Mouse (Mus musculus) kidney, postnatal 10 days (tissue): ENCODE data around the gene Dguok.

ENCODE experiments used
- DNase-seq: peaks from one replicate; pipeline ENCODE4 v3.0.0; 2021; ENCODE audit warnings: mixed read lengths

Gene Dguok

GRCm38 (mm10) chr6:83496753-83497710 is 9.7 kb downstream of the Dguok start:
- DNase-seq: peak; percentile 59

DNA sequence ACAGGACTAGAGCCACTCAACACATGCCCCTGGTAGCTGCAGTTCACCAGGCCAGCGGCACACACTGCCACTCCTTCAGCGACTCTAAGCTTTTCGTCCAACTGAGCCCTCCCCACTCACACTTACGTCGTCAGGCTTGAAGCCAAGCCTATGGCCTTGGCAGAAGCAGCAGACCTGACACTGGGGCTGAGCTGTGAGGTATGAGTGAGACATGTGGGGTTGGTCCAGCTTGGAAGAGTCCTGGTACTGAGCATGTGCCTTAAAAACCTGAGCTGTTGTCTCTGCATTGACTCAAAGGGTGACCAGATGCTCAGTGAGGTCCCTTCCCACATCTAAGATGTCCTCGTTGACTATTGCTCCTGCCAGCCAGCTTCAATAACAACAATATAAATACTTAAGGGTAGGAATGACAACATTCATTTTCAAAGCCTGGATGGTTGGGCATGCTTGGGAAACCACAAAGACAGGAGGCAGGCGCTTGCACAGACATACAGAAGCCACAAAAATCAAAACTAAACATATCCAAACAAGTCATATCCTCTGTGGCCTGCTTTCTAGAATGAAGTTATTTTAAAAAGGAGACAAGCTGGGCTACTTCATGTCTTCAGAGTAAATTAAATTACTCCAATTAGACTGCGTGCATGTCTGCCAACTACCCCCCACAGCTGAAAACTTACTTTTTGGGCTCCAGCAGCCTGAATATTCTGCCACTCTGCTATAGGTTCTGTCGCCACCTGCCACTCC is 10.6 kb downstream of the Dguok start:
- DNase-seq: no peak

DNA sequence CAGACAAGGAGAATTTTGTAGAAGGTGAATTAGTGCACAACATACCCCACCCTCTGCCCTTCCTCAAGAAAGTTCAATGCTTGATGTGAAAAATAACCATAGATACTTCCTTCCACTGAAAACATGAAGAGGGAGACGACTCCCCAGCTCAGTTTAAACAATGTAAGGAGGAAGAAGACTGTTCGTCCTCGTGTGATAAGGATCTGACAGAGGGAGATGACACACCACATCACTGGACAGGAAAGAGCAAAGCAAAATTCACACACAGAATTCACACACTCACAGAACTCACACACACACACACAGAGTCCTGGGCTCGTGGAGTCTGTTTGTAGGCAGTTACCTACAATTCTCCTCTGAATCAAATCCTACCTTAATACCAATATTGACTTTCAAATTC is 16.1 kb downstream of the Dguok start:
- no peak for DNase-seq

DNA sequence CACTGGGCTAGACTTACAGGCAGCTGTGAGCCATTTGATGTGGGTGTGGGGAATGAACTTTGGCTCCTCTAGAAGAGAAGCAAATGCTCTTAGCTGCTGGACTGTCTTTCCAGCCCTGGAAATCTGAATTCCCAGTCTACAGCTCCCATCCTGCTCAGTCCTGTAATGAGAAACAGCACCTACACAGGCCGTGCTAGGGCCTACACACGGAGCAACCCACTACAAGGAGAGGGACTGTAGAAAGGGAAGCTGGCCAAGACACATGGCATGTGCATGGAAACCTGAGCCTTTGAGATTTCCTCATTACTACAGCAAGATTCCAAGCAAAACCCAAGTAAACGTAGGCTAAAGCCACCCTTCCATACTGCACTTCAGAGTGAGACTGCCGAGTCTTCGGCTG is 18.6 kb downstream of the Dguok start:
- DNase-seq: no peak

DNA sequence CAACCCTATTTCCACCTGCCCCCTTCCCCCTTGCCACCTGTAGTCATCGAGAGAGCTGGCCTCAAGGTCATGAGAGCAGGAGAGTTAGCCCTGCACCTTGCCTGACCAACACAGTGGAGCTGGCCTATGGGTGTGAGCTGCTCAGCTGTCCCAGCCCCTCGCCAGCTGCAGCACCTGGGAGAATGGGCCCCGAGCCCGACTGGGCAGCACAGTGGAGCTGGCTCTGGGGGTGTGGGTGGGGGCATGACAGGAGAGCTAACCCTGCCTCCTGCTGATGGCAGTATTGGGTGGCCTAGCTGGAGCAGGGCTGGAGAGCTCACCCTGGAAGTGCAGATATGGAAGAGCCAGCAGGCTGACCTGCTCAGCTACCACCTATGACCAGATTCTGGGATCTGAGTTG is 19.5 kb downstream of the Dguok start:
- no peak for DNase-seq

DNA sequence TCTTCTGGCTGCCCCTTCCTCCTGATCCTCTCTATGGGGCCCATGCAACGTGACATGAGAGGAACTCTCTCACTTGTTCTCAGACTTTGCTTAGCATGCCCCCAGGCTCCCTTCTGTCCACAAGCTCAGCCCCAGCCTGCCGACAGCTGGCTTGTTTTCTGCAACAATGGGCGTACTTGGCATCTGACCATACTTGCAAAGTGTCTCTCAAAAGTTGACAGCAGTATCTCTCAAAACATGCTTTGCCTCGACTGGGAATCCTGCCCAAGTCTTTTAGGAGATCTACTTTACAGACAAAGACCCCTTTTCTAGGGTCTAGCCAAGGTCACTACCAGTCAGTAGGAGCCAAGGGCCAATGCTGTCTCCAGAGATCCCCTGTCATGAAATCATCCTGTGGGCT is 20.9 kb downstream of the Dguok start:
- no peak for DNase-seq

DNA sequence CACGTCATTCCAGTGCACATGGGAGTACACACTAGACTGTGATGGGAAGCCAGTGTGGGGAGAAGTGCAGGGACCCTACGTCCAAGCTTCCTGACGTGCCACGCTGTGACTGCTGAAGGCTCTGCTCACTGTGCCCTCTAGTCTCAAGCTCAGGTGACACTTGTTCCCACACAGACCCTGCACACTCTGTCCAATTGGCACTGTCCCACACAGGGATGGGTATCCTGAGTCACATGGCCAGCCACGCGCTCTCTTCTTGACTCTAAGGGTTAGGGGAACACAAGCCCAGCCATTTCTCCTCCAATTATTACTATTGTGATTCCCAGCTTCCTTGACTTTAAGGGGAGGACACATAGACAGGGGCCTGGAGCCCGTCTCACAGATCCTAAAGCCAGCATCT is 23.0 kb downstream of the Dguok start:
- DNase-seq: no peak

- no peak for DNase-seq
Observed at GRCm38 (mm10) chr6:83482418-83483085, 24.2 kb downstream of the Dguok start.

GRCm38 (mm10) chr6:83480019-83480655 is 26.6 kb downstream of the Dguok start:
- DNase-seq: no peak

DNA sequence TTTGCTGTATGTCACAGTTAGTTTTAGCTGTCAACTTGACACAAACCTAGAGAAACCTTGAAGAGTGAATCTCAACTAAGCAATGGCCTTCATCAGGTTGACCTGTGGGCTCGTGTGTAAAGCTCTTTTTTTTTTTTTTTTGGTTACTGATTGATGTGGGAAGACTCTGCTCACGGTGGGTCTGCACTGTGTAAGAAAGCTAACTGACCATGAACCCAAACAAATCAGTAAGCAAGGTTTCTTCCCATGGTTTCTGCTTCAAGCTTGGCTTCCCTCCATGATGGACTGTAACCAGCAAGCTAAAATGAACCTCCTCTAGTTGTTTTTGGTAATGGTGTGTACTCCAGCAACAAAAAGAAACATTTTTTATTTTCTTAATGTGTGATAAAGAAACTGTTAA is 27.6 kb downstream of the Dguok start:
- DNase-seq: no peak

DNA sequence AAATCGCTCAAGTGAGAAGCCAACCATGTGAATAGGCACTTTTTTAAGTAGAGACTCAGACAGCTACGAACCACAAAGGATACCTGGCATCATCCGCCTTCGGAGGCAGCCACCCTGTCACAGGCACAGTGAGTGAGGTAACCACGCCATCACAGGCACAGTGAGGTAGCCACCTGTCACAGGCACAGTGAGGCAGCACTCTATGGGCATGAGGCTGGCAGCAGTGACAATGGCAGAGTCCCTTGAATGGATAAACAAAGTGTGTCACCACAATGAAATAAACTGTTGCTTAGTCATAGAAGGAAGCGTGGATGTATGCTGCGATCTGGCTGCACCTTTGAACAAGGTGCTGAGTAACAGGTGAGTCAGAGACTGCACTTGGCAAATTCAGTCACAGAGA is 28.1 kb downstream of the Dguok start:
- DNase-seq: no peak

- no peak for DNase-seq
Observed at GRCm38 (mm10) chr6:83478217-83478616, 28.6 kb downstream of the Dguok start.

GRCm38 (mm10) chr6:83475431-83475830 is 31.3 kb downstream of the Dguok start:
- DNase-seq: no peak

- peak; percentile 81 for DNase-seq
Observed at GRCm38 (mm10) chr6:83473240-83473639, 33.5 kb downstream of the Dguok start.

GRCm38 (mm10) chr6:83471739-83472138 is 35.0 kb downstream of the Dguok start:
- no peak for DNase-seq

DNA sequence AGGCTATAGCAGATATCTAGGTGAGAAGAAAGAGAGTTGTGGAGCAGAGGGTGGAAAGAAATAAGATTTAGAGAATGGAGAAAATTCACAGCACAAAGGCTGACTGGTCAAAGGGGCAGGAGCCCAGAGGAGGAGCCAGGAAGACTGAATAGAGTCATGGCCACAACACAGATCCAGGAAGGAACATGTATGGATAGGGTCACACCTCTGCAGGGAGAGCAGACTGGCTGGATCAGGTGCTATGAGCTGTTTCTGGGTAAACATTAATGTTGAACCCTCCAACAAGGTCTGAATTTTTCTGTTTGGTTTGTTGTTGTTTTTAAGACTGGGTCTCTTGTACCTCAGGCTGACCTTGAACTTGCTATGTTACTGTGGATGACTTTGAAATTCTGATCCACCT is 42.8 kb downstream of the Dguok start:
- DNase-seq: no peak

DNA sequence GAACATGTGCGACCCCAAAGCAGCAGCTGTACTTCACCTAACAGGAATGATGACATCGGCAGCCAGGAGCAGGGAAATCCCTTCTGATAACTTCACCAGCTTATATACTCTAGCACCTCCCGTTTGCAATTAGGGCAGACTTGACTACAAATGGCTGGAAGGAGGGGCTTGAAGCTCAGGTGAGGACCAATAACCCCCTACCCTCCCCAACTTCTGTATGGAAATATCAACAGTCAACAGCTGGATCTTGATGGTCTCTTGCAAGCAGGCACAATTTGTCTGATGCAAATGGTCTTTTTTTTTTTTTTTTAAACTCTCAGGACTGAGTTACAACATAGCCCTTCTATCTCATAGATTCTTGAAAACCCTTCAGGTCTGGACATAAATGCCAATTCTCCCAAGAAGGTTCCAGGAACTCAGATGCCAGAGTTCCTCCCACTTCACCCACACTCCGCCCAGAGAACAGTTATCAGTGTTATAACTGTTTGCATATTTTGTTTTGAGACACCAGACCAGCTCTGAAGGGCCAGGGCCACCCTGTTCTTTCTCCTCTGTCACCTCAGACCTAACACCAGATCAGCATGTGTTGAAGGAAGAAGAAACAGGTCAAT is 47.6 kb downstream of the Dguok start, which contains the start of gene Tet3:
TSS of gene Tet3 (minus strand) at position 51 of the 611 bp plus-strand sequence.
- no peak for DNase-seq

- peak; percentile 77 for DNase-seq
Observed at GRCm38 (mm10) chr6:83456984-83457810, 49.6 kb downstream of the Dguok start.

DNA sequence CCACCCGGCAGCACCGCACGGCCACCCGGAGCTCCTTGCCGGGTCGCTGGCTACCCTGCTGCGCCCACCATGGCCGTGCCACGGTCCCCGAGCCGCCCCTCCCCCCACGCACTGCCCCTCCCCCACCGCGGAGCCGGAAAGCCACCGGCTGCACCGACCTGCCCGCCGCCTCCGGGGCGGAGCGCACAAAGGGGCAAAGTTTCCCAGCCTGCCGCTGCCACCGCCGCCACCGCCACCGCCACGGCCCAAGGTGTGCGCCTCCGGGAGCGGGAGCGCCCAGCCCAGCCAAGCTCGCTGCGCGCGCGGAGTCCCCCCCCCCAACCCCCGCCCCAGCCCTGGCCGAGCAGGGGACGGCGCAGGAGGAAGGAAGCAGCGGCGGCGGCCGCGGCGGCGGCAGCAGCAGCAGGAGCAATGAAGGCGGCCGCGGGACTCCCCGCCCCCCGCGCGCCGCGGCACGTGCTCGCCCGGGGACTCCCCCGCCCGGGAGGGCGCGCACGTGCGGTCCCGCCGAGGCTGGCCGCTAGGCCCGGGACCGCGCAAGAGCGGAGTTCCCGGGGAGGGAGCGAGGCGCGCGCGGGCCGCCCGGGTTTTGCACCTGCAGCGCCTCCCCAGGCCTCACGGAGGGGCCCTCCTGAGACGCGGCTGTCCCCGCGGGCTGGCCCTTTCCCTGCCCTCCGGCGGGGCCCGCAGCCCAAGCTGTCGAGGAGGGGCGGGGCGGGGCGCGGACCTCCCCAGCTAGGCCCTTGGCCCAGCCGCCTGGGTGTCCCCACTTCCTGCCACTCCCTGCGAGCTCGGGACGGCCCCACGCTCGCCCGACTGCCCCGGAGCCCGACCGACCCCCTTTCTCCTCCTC is 50.4 kb downstream of the Dguok start:
- DNase-seq: peak; percentile 86
